Mouse (Mus musculus) left cerebral cortex, adult 2 months (tissue): ENCODE measurements around the gene Gsta4. TPM values are rescaled to one million over a fixed set of nuclear protein-coding genes. Genes with fewer than 3 reads are reported as not detected.
A peak's percentile ranks its signal among the peaks of the same experiment; 100 is the strongest.
"Not testable (repeated sequence)": the region's sequence is repeated elsewhere in the genome, so short reads cannot be mapped to it uniquely, and the experiment has no call there.

Source experiments
- DNase-seq, 2 experiments: peaks; one replicate each; pipeline ENCODE4 v3.0.0; 2021 to 2022; ENCODE audit warnings: low spot score in 2 of 2, mixed read lengths in 1 of 2; ENCODE audit errors: extremely low spot score in 1 of 2
- H3K27ac ChIP-seq: fragments of 200-600 bp; 2 replicates; pipeline ENCODE4 v1.8.1; 2022
- H3K4me3 ChIP-seq: fragments of 200-600 bp; 2 replicates; pipeline ENCODE4 v1.8.1; 2022
- CTCF ChIP-seq: fragments of 200-600 bp; IDR thresholded peaks from 2 replicates; pipeline ENCODE4 v1.8.1; 2022; ENCODE audit warnings: antibody characterized with exemption, mild to moderate bottlenecking, moderate library complexity
- intact Hi-C: fragments of 180-260 bp; cut with DNase I; formaldehyde crosslinking; loops from one replicate; pipeline ENCODE4 v1.15.1; 2025
- total RNA-seq, 2 experiments: library from RNA; stranded (reverse); gene quantifications; 2 replicates each; pipeline ENCODE4 v1.2.3; 2021

Gene Gsta4
- total RNA-seq, 2 experiments from 2014 or later: 38.2 to 39.6 TPM

DNA sequence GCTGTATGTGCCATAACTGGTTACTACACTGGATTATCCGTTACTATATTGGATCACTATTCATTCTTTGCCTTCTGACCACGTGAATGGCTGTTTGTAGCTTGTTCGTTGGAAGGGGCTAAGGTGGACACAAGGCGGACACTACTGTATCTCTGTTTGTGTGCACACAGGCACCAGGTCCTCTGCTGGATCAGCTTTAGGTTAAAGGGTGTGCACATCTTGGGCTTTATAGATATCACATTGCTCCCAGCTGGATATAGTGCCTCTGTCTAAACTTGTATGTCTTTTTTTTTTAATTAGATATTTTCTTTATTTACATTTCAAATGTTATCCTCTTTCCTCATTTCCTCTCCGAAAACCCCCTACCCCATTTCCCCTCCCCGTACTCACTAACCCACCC lies 17.1 kb upstream of the Gsta4 start:
- DNase-seq: no peak
- H3K4me3 ChIP-seq: no peak overlapping the region
- TF ChIP-seq CTCF: no peak
- intact Hi-C loops: loop anchor here (5.0 kb wide), 1 partner anchor 53 kb away; no protein-coding TSS in a partner anchor
- H3K27ac ChIP-seq: no peak overlapping the region

DNA sequence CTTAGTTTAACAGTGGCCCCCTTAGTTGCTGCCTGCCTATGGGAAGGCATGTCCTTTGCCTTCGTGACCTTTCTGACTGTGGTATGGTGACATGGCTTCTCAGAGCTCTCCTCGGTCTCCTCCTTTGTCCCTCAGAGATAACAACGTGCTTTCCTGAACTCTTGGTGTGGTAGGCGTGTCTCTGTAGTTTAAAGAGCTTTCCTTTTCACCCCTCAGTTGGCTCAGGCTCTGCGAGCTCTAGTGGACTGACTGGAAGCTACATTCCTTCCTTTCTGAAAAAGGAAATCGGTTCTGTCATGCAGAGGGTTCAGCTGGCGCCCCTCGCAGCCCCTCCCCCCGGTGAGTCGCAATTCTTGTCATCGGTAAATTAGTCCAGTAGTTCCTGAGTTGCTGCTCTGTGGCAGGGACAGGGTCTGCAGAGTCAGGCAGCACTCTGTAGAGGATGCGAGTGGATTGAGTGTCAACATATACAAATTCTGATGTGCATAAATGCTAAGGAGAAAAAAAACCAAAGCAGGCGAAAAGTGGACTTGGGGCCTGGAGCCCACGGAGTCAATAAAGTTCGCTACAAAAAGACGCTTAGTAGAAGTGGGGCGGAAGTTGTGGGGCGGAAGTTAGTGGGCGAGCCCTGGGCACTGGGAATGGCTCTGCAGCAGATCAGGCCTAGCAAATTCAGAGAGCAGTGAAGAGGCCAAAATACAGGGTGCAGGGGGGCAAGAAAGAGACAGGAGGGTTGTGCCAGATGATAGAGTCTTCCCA lies 15.7 kb upstream of the Gsta4 start:
- no peak for DNase-seq

DNA sequence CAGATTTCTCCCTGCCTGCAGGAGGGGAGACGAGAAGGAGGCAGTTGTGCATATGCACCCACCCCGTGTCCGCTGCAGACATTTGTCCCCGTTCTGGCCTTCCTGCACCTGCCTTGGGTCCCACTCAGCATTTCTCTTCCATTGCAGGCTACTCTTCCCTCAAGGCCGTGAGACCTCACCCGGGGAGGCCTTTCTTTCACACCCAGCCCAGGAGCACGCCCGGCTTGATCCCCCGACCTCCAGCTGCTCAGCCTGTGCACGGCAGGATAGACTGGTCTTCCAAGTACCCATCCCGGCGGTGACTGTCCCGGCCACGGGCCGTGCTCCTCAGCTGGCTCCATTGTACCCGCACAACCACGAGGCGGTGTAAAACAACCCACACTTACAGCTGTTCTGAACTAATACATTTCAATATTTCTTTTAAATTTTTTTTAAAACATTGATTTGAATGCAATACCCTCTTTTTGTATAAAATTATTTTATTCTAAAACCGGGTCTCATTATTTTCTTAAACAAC lies 15.1 kb upstream of the Gsta4 start:
- intact Hi-C loops: loop anchor here (5.0 kb wide), 1 partner anchor 55 kb away; no protein-coding TSS in a partner anchor
- Histone ChIP-seq H3K27ac (no peak overlapping the region), H3K4me3 (no peak overlapping the region)
- TF ChIP-seq CTCF: no peak
- DNase-seq: no peak

More for the DNA sequence above, 15.7 kb upstream of the Gsta4 start:
- no peak overlapping the region for H3K4me3 ChIP-seq
- intact Hi-C loops: loop anchor here (5.0 kb wide), 1 partner anchor 55 kb away; no protein-coding TSS in a partner anchor
- H3K27ac ChIP-seq: no peak overlapping the region
- no peak for TF ChIP-seq CTCF

DNA sequence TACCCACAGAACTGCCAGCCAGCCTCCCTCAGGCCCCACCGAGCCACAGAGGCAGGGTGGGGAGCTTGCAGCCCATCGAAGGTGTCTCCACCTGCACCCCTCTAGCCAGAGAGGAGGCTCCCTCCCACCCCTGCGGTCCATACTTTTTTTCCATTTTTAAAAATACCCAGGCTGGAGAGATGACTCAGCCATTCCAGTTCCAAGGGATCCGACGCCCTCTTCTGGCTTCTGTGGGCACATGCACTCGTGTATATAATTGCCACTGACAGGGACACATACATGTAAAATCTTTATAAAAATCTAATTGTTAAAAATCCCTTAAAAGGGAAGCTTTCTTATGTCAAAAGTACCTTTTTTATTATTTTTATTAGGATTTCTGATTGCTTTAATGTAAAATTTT lies 13.7 kb upstream of the Gsta4 start:
- Histone ChIP-seq H3K27ac (no peak overlapping the region), H3K4me3 (no peak overlapping the region)
- DNase-seq: no peak
- TF ChIP-seq CTCF: peak; percentile 18
- intact Hi-C loops: loop anchor here (5.0 kb wide), 1 partner anchor 57 kb away; no protein-coding TSS in a partner anchor

DNA sequence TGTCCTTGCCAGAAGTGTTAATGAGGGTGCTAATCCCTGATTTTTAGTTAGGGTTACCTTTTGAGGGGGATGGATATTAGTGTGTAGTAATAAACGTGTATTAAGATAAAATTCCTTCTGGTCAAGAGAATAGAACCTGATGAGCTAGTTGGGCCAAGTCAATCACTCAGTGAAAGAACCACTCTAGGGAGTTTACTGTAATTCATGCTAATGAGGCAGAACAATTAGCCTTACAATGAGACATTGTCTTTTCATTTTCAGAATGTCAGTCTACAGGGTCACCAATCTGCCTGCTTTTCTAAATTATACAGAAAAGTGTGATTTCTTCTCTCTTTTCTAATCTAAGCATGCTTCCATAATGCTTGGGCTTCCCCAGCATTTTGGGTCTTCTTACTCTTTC lies 8.6 kb upstream of the Gsta4 start:
- intact Hi-C loops: loop anchor here (2.0 kb wide), 1 partner anchor 263 kb away; no protein-coding TSS in a partner anchor
- Histone ChIP-seq H3K4me3 (no peak overlapping the region), H3K27ac (no peak overlapping the region)
- DNase-seq: no peak
- TF ChIP-seq CTCF: no peak

DNA sequence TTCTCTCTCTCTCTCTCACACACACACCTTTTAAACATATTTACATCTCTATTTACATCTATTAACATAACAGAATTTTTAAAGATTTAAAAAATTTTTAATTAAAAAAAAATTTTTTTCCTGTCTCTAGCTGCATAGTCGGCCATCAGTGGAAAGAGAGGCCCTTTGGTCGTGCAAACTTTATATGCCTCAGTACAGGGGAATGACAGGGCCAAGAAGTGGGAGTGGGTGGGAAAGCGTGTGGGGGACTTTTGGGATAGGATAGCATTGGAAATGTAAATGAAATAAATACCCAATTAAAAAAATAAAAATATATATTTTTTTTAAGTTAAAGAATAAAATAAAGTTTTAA lies 7.7 kb upstream of the Gsta4 start:
- intact Hi-C loops: loop anchor here (2.0 to 5.0 kb wide), 2 partner anchors 264 to 272 kb away; partner anchors contain the start of genes Gm17324 and Mto1
- not testable (repeated sequence) for H3K4me3 ChIP-seq, H3K27ac ChIP-seq

DNA sequence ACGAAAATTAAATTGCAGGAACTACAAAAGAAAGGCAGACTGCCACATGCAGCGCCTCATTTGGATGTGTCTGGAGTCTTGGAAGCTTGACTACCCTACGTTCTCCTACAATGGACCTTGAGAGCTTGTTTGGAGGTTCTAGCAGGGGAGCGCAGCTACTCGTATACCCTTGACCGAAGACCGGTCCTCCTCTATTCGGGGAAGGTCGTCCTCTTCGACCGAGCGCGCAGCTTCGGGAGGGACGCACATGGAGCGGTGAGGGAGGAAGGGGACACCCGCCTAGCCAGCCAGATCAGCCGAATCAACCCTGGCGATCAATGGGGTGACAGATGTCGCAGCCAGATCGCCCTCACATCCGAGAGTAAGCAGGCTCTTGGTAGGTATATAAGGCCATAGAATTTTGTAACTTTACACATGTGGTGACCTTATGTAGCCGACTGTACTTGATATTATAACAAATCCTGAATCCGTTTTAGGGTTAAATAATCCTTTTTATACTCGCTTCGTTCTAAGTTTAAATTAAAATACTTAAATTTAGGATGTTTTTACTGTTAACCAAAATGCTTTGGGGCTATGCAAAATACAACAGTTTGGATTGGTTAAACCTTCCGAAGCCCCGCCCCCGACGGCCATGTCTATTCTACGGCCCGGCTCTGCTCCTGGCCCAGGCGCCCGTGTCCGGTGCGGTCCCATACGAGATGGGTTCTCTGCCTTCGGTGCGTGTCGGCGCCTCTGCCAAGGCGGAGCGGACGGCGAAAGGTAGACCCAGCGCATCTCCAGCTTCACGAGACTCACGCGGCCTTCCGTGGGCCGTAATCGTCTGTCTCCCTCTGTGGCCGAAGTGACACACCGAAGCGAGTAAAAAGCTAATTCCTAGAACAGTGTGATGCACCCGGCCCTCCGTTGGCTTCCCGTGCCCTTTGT lies 7.0 kb upstream of the Gsta4 start:
- intact Hi-C loops: loop anchor here (2.0 to 5.0 kb wide), 4 partner anchors 15 to 272 kb away; partner anchors contain the start of genes Gm17324 and Mto1
- no peak for TF ChIP-seq CTCF

More for the DNA sequence above, 7.7 kb upstream of the Gsta4 start:
- DNase-seq: not testable (repeated sequence)

DNA sequence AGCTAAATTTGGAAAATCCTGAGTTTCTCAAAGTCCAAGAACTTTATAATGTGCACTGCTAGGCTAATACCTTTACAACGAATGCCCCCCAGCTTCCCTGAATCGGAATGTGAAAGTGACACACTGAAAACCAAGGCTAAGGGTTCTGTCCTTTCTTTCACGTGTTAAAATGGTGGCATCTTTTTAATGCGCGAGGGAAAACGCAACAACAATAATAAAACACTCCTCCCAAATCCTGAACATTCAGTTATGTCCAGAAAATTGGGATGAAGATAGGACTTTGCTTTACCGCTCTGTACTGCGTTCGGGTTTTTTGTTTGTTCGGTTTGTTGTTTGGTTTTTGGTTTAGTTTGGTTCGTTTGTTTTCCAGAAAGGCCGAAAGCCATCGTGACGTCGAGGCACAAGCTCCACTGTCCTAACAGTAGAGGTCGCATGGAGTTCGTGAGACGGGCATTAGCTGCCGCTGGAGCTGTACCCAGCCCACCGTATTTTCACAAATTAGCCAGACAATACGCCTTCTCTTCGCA lies 6.3 kb upstream of the Gsta4 start:
- intact Hi-C loops: loop anchor here (2.0 to 5.0 kb wide), 3 partner anchors 15 to 271 kb away; partner anchors contain the start of genes Gm17324 and Mto1

More for the DNA sequence above, 7.0 kb upstream of the Gsta4 start:
- DNase-seq: peak; percentile 92 to 94
- Histone ChIP-seq H3K27ac (peak overlapping the region; percentile 98), H3K4me3 (peak overlapping the region; percentile 89)

DNA sequence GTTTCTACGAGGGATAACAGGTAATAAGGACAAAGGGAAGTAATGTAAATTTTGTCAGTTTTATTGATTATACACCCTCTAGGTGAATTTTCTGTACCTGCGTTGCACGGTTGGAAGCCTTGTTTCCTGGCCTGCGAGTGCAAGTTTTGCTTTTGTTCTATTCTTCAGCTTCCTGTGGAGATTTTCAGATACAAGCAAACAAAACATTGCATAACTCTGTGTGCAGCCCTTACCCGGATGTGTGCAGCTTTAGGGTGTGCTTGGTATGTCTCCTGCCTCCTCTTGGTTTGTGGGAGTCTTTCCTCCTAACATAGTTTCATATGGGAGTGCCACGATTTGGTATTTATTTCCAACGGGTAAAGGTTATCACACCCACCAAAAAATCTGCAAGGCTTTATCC lies 5.7 kb upstream of the Gsta4 start:
- peak overlapping the region; percentile 89 for H3K4me3 ChIP-seq
- peak overlapping the region; percentile 98 for H3K27ac ChIP-seq
- intact Hi-C loops: loop anchor here (2.0 to 5.0 kb wide), 3 partner anchors 14 to 270 kb away; partner anchors contain the start of genes Gm17324 and Mto1
- TF ChIP-seq CTCF: no peak
- DNase-seq: no peak

More for the DNA sequence above, 6.3 kb upstream of the Gsta4 start:
- Histone ChIP-seq H3K4me3 (peak overlapping the region; percentile 89), H3K27ac (peak overlapping the region; percentile 98)
- peak; percentile 33 to 47 for DNase-seq
- TF ChIP-seq CTCF: peak; percentile 52

DNA sequence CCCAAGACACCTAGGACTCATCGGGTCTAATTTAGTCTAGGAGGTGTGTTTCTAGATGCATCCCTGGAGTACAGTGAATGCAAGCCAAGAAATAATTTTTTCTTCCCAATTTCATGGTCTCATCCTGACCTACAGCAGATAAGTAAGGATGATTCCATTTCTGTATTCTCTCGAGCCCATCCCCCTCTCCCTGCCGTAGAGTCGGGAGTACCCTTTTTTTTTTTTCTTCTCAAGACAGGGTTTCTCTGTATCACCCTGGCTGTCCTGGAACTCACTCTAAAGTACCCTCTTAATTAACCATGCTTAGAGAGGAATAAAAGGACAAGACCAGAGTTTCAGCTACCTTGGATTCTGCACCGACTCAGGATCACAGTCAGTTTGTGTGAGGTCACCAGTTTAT lies 4.4 kb upstream of the Gsta4 start:
- intact Hi-C loops: loop anchor here (5.0 kb wide), 1 partner anchor 269 kb away; the partner anchor contains the start of genes Gm17324 and Mto1
- TF ChIP-seq CTCF: no peak

DNA sequence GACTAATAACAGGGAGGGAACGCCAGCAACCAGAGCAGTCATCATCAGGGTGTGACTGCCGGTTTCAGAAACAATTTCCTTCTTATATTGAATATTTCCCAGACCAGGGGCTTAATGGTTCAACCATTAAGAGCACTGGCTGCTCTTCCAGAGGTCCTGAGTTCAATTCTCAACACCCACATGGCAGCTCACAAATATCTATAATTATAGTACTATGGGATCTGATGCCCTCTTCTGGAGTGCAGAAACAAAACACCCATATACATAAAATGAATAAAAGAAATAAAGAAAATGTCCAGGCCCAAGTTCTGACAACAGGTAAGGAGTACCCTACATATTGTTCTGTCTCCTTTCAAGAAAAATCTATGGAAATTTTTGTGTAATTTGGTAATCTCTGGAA lies 3.5 kb upstream of the Gsta4 start:
- Histone ChIP-seq H3K27ac (no peak overlapping the region), H3K4me3 (no peak overlapping the region)
- no peak for DNase-seq
- intact Hi-C loops: loop anchor here (5.0 kb wide), 1 partner anchor 268 kb away; the partner anchor contains the start of genes Gm17324 and Mto1
- TF ChIP-seq CTCF: no peak; the same call in none of the 2 replicates

More for the DNA sequence above, 4.4 kb upstream of the Gsta4 start:
- no peak overlapping the region for H3K27ac ChIP-seq
- no peak for DNase-seq
- no peak overlapping the region for H3K4me3 ChIP-seq
